Mouse (Mus musculus) lung, adult 2 months (tissue): ENCODE measurements around the gene Gm49345. TPM values are rescaled to one million over a fixed set of nuclear protein-coding genes. Genes with fewer than 3 reads are reported as not detected.
"Not testable (repeated sequence)": the region's sequence is repeated elsewhere in the genome, so short reads cannot be mapped to it uniquely, and the experiment has no call there.

Experiments
- DNase-seq: peaks from one replicate; pipeline ENCODE4 v3.0.0; 2022
- H3K4me1 ChIP-seq: fragments of 200-500 bp; 2 replicates; pipeline ENCODE4 v1.6.1; 2011; ENCODE audit warnings: low read length; ENCODE audit not compliant: control insufficient read depth, insufficient read depth
- H3K4me3 ChIP-seq: fragments of 200-500 bp; replicated peaks from 2 replicates; pipeline ENCODE3; 2011; ENCODE audit warnings: low read depth, mild to moderate bottlenecking, control low read depth, low read length; ENCODE audit errors: extremely low read depth
- CTCF ChIP-seq: fragments of 200-500 bp; IDR thresholded peaks from 2 replicates; pipeline ENCODE4 v1.5.1; 2011; ENCODE audit warnings: mild to moderate bottlenecking, low read length, control low read depth; ENCODE audit not compliant: insufficient read depth
- POLR2A ChIP-seq: fragments of 200-500 bp; IDR thresholded peaks from 2 replicates; pipeline ENCODE4 v1.6.1; 2011; ENCODE audit warnings: low read depth, mild to moderate bottlenecking, control low read depth, low read length, borderline replicate concordance; ENCODE audit errors: extremely low read depth
- WGBS: fragments of 180-500 bp; shearing (Covaris S2); methylation state at CpG from one replicate; pipeline ENCODE4 v1.1.7; 2018; 5-methylcytosine and 5-hydroxymethylcytosine counted together
- polyA plus RNA-seq: library from polyadenylated mRNA; depleted of rRNA; stranded (reverse); fragments of >200 nt; gene quantifications from 2 replicates; pipeline ENCODE4 v1.2.3, GENCODE M21; 2012; rRNA removed

The Gm49345 gene
- polyA plus RNA-seq: 0.34 and 0.45 TPM in 2 replicates

GRCm38 (mm10) chr13:67637294-67638007 is at the start of gene Gm49345, which contains the start of gene Zfp729a:
Gene Gm49345, minus strand, starts transcription at chr13:67637769.
Gene Zfp729a, minus strand, starts transcription at chr13:67637791.
- DNase-seq: peak; percentile 83
- 0 out of 2 replicates have a peak, but pooled peaks have one; percentile 17 for TF ChIP-seq CTCF
- peak; percentile 47; the same call in 1 of the 2 replicates for TF ChIP-seq POLR2A
- H3K4me3 ChIP-seq: peak within 1 kb of the TSS; percentile 72
- peaks cover 2% of the 10 kb centered on the region for H3K4me1 ChIP-seq
- WGBS: under 1% methylated on average over 19 of the region's 19 CpGs

- TF ChIP-seq CTCF (no peak), POLR2A (no peak)
- no peak for DNase-seq
- WGBS: 72% methylated on average over 4 of the region's 4 CpGs
- Histone ChIP-seq H3K4me1 (peaks cover 3% of the 10 kb centered on the region; the same call in 1 of the 2 replicates), H3K4me3 (no peak within 1 kb of the TSS)
Measured at GRCm38 (mm10) chr13:67686971-67687370, 49.4 kb upstream of the Gm49345 start, which contains the start of gene Zfp738. Gene Zfp738, minus strand, starts transcription at chr13:67687071.

GRCm38 (mm10) chr13:67683841-67684240 is 46.3 kb upstream of the Gm49345 start:
- DNase-seq: not testable (repeated sequence)
- H3K4me3 ChIP-seq: peak overlapping the region; percentile 80

GRCm38 (mm10) chr13:67682959-67683735 is 45.6 kb upstream of the Gm49345 start:
- DNase-seq: peak; percentile 87
- 6% methylated on average over 16 of the region's 16 CpGs for WGBS
- not testable (repeated sequence) for H3K4me1 ChIP-seq
- peak overlapping the region; percentile 80 for H3K4me3 ChIP-seq
- TF ChIP-seq POLR2A: peak; percentile 38; the same call in 1 of the 2 replicates

More at GRCm38 (mm10) chr13:67683841-67684240, 46.3 kb upstream of the Gm49345 start:
- not testable (repeated sequence) for H3K4me1 ChIP-seq
- 42% methylated on average over 2 of the region's 2 CpGs for WGBS

- Histone ChIP-seq H3K4me3 (no peak overlapping the region), H3K4me1 (no peaks in the 10 kb centered on the region)
- DNase-seq: no peak
- TF ChIP-seq CTCF (no peak), POLR2A (no peak)
- WGBS: 96% methylated on average over 2 of the region's 2 CpGs
Measured at GRCm38 (mm10) chr13:67674902-67675301, 37.3 kb upstream of the Gm49345 start.

GRCm38 (mm10) chr13:67652496-67652895 is 14.9 kb upstream of the Gm49345 start:
- Histone ChIP-seq H3K4me3 (no peak overlapping the region), H3K4me1 (no peaks in the 10 kb centered on the region)
- WGBS: 50% methylated on average over 3 of the region's 3 CpGs
- no peak for DNase-seq
- TF ChIP-seq POLR2A: no peak
- TF ChIP-seq CTCF: no peak

GRCm38 (mm10) chr13:67610108-67610507 is 27.5 kb downstream of the Gm49345 start:
- no peak for DNase-seq
- Histone ChIP-seq H3K4me3 (no peak overlapping the region), H3K4me1 (no peaks in the 10 kb centered on the region; the same call in 1 of the 2 replicates)
- WGBS: 64% methylated on average over 4 of the region's 4 CpGs
- TF ChIP-seq CTCF (no peak), POLR2A (no peak)

- peak; percentile 92 for DNase-seq
- 2% methylated on average over 20 of the region's 20 CpGs for WGBS
- Histone ChIP-seq H3K4me3 (peak within 1 kb of the TSS; percentile 84), H3K4me1 (no peaks in the 10 kb centered on the region; the same call in 1 of the 2 replicates)
- peak; percentile 20; the same call in 1 of the 2 replicates for TF ChIP-seq POLR2A
- TF ChIP-seq CTCF: no peak
Measured at GRCm38 (mm10) chr13:67609066-67609876, 28.3 kb downstream of the Gm49345 start, which contains the start of gene Zfp729b. Gene Zfp729b, minus strand, starts transcription at chr13:67609707.

- WGBS: 69% methylated on average over 5 of the region's 5 CpGs
- Histone ChIP-seq H3K4me3 (no peak overlapping the region), H3K4me1 (no peaks in the 10 kb centered on the region)
- DNase-seq: no peak
- TF ChIP-seq POLR2A (no peak), CTCF (no peak)
Measured at GRCm38 (mm10) chr13:67572591-67573189, 64.9 kb downstream of the Gm49345 start.
